Mouse (Mus musculus): ENCODE measurements around the gene Zrsr1.

The Zrsr1 gene

GRCm38 (mm10) chr11:22972746-22973526, 1.1 kb downstream of the Zrsr1 start:
- peak; percentile 65 for DNase-seq (ENCODE audit: low read depth)

DNA sequence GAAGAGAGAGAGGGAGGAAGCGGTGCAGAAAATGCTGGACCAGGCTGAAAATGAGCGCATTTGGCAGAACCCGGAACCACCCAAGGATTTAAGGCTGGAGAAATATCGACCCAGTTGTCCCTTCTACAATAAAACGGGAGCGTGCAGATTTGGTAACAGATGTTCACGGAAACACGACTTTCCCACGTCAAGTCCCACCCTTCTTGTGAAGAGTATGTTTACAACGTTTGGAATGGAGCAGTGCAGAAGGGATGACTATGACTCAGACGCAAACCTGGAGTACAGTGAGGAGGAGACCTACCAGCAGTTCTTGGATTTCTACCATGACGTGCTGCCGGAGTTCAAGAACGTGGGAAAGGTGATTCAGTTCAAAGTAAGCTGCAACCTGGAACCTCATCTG, 1.8 kb downstream of the Zrsr1 start:
- no peak for DNase-seq (ENCODE audit: low read depth)

- DNase-seq (ENCODE audit: low read depth) = no peak
Measured at GRCm38 (mm10) chr11:22978215-22978614, 6.4 kb downstream of the Zrsr1 start.

- no peak for DNase-seq (ENCODE audit: low read depth)
Measured at GRCm38 (mm10) chr11:22978711-22979110, 6.9 kb downstream of the Zrsr1 start.

DNA sequence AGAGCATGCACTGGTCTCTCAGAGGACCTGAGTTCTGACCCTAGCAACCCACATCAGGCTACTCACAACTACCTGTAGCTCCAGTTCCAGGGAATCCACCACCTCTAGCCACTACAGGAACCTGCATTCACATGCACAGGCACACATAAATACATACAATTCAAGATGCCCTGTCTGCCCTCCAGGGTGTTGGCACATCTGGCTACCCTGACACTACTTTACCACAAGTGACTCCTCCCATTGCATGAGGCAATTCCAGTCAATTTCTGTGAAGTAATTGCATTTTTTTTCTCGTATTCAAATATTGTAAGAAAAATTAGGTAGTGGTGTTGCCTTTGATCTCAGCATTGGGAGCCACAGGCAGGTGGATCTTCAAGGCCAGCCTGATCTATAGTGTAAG, 7.4 kb downstream of the Zrsr1 start:
- DNase-seq (ENCODE audit: low read depth) = no peak

DNA sequence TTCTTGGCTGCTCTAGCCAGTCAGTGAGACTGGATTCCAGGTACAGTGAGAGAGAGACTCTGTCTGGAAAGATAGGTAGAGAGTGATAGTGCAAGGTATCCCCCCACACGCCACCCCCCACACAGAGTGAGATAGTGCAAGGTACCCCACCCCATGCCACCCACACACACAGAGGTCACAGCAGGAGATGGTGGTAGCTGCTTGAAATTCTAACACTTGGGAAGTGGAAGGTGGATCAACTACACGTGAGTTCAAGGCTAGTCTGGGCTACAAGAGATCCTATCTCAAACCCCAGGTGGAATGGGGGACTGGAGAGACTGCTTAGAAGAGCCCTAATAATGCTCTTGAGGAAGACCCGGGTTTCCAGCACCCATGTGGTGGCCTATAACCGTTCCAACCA, 9.2 kb downstream of the Zrsr1 start:
- no peak for DNase-seq (ENCODE audit: low read depth)

DNA sequence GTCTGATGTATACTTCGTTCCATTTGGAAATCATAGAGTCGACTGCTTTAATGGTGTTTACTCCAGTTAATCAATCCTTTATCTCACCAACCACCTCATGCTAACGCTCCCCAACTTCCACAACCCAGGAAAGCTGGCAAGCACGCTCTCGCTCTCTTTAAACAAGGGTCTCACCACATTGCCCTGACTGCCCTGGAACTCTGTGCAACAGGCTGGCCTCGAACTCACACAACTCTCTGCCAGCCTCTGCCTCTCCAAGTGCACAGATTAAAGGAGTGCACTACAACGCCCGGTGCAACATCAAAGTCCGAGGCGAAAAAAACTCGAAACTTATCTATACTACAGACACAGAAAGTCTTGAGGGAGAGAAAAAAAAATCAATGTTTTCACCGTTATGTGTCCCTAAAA, 9.7 kb downstream of the Zrsr1 start:
- DNase-seq (ENCODE audit: low read depth) = no peak

DNA sequence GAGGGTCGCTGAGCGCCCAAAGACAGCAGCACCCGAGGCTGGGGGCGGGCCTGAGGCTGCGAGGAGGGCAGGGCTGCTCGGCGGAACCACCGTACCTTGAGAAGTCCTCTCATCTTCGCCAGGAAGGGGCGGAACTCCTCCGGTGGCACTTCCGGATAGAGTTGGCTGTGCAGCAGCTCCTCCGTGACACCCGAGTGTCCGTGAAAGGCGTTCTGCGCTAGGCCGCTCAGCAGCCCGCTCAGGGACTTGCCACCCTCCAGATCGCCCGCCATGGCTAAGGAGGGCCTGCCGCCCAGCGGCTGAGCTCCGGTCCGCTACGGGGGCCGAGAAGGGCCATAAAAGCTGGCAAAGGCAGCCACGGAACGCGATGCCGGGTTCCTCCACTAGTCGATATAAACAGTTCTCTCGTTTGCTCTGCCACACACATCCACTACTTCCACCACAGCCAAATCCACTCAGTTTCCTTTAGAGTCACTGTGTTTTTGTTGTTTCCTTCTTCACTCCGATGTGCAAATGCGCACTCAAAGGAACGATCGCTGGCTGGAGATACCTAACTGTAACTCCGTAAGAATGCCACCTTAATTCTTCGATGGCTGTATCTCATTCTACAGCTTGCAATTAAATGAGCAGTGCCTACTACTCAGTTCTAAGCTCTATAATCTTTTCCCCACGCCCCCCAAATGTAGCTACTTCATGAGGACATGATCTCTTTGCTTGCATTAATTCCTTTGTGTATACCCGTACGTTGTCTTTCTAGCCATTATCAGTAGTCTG, 10.4 kb downstream of the Zrsr1 start, which contains the start of the genes Gm28048 and Commd1:
Gm28048 (minus strand) TSS at position 107 of the 774 bp plus-strand sequence.
Commd1 (minus strand) TSS at position 399 of the 774 bp plus-strand sequence.
- peak; percentile 87 for DNase-seq (ENCODE audit: low read depth)

DNA sequence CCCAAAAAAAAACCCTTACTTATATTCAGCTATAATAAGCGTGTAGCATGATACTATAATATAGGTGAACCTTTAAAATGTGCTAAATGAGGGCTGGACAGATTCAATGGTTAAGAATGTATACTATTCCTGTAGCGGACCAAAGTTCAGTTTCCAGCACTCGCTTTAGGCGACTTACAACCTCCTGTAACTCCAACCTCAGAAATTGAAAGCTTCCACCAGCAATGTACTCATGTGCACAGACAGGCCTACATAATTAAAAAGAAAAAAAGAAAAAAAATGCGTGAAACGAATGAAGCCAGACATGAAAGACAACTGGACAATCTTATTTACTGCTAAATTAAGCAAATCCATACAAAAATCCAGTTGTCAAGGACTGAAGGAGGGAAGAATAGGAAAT, 11.0 kb downstream of the Zrsr1 start:
- no peak for DNase-seq (ENCODE audit: low read depth)

- DNase-seq (ENCODE audit: low read depth) = no peak
Measured at GRCm38 (mm10) chr11:22985510-22985909, 13.7 kb downstream of the Zrsr1 start.

GRCm38 (mm10) chr11:22987357-22987756, 15.6 kb downstream of the Zrsr1 start:
- peak; percentile 50 for DNase-seq (ENCODE audit: low read depth)

DNA sequence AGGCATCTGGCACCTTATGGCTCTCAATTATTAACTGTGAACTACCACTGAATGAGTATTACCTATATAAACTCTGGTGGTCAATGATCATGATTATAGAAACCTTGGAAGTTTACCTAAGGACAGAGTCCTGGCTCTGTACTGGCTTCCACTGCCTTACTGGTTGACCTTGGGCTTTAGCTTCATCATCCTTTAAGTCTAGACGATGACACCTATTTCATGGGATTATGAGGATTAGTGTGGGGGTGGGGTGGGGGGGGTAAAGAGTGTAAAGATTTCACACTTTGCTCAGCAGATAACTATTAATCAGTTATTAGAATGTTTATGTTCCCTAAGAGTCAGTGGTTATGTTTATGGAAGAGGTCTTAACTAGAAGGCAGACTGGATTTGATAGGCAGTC, 18.0 kb downstream of the Zrsr1 start:
- DNase-seq (ENCODE audit: low read depth) = no peak

DNA sequence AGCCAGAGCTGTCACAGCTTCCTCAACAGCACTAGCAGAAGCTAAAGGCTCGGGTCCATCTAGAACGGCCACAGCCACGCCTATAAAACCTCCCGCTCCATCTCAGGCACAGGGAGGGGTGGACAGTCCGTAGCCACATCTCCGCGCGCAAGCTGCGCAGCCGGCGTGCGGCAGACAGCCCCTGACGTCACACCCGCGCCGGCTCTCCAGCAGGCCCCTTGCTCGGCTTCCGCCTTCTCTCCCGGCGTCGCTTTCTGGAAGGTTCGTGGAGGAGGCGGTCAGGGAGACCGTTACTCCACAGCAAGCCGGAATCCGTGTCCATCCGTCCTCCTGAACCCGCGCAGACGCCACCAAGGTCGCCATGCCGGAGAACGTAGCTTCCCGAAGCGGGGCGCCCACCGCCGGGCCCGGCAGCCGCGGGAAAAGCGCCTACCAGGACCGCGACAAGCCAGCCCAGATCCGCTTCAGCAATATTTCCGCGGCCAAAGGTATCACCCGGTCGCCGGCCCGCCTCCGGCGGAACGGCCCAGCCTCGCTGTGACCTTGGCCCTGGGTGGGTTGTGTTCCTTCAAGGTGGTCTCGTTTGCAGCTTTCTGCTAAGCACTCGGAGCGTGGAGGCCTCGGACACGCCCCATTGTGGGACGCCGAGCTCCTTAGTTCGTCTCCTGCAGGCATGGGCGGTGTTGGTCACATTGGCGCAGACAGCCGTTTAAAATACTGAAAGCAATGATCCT, 18.8 kb downstream of the Zrsr1 start, which contains the start of gene Cct4:
Cct4 (plus strand) TSS at position 127 of the 734 bp plus-strand sequence.
- DNase-seq (ENCODE audit: low read depth) = peak; percentile 73

GRCm38 (mm10) chr11:22991218-22991835, 19.5 kb downstream of the Zrsr1 start:
- DNase-seq (ENCODE audit: low read depth) = no peak

DNA sequence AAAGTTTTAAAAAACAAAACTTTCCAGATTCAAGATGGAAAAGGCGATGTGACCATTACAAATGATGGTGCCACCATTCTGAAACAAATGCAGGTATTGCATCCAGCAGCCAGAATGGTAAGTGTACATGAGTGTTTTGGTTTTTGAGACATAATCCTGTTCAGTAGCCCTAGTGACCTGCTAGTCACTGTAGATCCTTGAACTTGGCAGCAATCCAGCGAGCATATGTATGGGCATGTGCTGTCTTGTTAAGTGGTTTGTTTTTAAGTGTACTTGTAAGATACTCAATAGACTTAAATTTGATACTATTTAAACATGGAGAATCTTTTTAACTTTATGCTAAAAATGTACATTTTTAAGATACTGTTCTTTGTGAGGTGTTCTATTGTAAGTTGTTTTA, 22.5 kb downstream of the Zrsr1 start:
- no peak for DNase-seq (ENCODE audit: low read depth)

DNA sequence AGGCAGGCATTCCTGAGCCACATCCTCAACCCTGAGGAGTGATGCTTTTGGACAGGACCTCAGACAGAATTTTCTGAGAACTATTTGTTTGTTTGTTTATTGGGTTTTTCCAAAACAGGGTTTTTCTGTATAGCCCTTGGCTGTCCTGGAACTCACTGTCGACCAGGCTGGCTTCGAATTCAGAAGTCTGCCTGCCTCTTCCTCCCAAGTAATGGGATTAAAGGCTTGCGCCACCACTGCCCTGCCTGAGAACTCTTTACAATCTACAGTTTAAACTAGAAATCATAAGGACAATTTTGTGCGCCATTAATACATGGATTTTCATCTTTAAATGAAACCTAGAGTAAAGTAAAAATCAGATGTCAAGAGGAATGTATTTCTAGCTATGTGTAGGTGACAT, 23.7 kb downstream of the Zrsr1 start:
- no peak for DNase-seq (ENCODE audit: low read depth)

- no peak for DNase-seq (ENCODE audit: low read depth)
Measured at GRCm38 (mm10) chr11:22998308-22998707, 26.5 kb downstream of the Zrsr1 start.

DNA sequence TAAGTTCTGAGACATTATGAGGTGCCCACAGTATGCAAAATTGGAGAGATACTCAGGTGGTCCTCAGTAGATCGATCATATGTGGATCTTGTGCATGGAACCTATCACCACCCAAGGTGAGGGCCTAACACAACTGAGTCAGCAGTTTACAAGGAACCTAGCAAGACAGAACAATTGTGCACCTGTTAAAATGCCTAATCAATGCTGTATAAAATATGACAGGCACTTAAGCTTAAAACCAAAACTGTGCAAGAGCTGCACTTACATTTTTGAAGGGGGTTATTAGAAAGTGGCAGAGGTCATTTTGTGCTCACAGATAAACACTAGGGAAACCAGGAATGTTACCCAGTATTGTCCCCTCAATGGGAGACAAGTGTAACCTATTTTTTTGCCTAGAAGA, 33.5 kb downstream of the Zrsr1 start:
- no peak for DNase-seq (ENCODE audit: low read depth)

DNA sequence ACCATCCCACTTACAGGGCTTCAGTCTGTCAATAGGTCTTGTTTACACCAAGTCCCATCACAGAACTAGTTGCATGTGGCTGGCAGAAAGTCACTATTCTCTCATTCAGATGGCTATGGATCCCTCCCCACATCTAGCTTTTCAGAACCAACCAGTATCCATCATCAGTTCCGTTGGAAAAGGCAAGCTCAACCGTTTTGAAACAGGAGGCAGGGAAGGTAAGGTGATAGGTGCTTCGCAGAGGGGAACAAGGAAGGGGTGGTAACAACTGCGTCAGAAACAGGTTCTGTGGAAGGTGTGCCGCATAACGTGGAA, 35.3 kb downstream of the Zrsr1 start:
- no peak for DNase-seq (ENCODE audit: low read depth)

- DNase-seq (ENCODE audit: low read depth) = peak; percentile 87
Measured at GRCm38 (mm10) chr11:23007481-23008180, 35.8 kb downstream of the Zrsr1 start, which contains the start of gene Fam161a. Fam161a (plus strand) TSS chr11:23007531.

- DNase-seq (ENCODE audit: low read depth) = peak; percentile 49
Measured at GRCm38 (mm10) chr11:23008181-23008823, 36.5 kb downstream of the Zrsr1 start.

Measured in fibroblast of lung, adult 2 months (primary cell).